Mouse (Mus musculus): ENCODE data around the gene Rbks. TPM values are rescaled to one million over a fixed set of nuclear protein-coding genes. Genes with fewer than 3 reads are reported as not detected.

The Rbks gene
- polyA plus RNA-seq (2012; rRNA removed), result 12.2 and 12.3 TPM in 2 replicates

- DNase-seq (ENCODE audit: low read depth), result no peak
Measured at GRCm38 (mm10) chr5:31696971-31697643, at the start of gene Rbks. Gene Rbks (minus strand): TSS chr5:31697627.

GRCm38 (mm10) chr5:31742521-31743031 is 45.1 kb upstream of the Rbks start:
- no peak for DNase-seq (ENCODE audit: low read depth)

DNA sequence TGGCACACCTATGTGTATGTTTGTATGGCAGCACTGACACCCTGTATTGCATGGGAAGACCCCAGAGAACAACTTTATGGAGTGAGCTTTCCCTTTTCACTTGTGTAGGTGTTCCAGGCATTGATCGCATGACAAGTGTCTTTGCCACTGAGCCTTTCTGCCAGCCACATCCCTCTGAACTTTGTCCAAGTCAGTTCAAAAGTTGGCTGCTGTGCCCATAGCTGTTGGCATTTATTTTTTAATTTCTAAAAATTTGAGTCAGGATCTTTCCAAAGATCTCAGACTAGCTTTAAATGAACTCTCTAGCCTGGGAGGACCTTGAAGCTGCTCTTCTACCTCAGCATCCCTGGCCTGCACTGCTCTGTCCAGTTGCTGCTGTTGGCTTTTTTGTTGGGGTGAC is 44.5 kb upstream of the Rbks start:
- DNase-seq (ENCODE audit: low read depth), result no peak

DNA sequence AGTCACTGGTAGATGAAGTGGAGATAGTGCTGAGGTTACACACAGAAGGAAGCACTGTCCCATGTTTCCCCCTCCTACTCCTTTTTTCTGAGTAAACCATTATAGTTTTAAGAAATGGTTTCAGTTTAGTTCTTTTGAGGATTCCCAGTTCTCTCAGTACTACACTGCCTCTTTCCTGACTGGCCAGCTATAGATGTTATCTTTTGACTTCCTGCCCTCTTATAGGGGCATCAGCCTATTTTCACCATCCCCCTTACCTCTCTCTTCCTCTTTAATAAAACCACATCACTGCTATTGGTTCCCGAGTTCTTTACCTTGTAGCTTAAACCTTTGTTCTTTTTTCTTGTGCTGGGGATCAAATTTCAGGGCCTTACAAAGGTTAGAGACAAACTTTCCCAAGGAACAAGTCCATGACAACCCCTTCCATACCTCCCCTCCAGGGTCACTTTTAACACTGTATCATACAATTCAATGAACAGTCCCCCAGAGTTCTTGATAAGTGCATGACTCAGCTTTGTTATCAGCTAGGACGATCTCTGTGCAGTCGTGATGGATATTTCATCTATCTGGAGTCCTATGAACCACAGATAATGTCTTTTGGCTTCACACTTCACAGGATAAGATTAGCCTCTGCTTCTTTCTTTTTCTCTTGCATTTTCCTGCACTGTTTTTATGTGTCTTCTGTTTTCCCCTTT is 35.4 kb upstream of the Rbks start:
- no peak for DNase-seq (ENCODE audit: low read depth)

DNA sequence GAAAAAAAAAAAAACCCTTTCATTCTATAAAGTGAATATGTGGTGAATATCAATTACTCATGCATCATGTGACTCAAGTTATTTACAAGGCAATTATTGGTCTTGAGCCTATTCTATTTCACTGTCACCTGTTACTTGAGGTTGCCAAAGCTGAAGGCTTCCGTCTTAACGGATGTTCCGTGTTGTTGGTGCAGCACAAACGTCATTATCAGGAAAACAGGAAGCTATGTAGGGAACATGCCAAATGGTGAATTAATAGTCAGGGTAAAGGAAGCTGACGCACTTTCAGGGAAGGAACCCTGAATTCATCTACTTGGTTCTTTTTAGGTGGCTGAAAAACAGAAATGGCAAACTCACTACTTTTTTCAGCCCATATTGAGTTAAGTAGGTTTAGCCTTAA is 30.0 kb upstream of the Rbks start:
- no peak for DNase-seq (ENCODE audit: low read depth)

DNA sequence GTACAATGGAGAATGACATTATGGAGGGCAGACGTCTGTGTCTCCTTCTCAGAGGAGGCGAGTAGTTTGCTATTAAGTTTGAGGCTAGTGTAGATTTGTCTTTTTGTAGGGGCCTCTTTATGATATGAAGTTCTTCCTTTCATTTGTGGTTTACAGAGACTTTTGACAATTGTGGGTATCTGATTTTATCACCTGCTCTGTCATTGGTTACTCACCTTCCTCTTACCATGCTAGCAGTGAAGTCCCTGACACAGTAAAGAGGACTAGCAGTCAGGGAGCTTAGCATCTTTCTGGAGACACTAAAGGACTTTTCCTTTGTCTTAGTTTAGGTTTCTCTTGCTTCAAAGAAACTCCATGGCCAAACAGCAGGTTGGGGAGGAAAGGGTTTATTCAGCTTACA is 28.5 kb upstream of the Rbks start:
- no peak for DNase-seq (ENCODE audit: low read depth)

GRCm38 (mm10) chr5:31724519-31724918 is 27.1 kb upstream of the Rbks start:
- no peak for DNase-seq (ENCODE audit: low read depth)

GRCm38 (mm10) chr5:31715486-31716150 is 18.2 kb upstream of the Rbks start:
- DNase-seq (ENCODE audit: low read depth), result no peak

DNA sequence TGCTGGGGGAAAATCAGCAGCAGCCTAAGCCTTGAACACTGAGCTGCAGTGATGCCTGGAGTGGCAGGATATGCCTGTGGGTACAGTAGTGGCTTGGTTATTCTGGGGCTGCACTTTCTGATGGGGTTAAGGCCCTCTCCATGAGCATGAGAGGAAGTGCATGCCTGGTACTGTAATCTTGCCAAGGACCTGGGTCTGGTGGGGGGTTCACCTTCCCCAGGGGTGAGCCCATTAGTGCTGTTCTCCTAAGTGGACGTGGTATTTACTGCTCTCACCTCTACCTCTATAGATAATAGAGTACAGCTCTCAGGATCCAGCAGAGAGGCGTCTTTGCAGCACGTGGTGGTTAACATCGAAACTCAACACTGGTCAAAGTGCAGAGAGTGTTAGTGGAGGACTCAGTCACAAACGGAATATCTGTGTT is 16.4 kb upstream of the Rbks start:
- no peak for DNase-seq (ENCODE audit: low read depth)

DNA sequence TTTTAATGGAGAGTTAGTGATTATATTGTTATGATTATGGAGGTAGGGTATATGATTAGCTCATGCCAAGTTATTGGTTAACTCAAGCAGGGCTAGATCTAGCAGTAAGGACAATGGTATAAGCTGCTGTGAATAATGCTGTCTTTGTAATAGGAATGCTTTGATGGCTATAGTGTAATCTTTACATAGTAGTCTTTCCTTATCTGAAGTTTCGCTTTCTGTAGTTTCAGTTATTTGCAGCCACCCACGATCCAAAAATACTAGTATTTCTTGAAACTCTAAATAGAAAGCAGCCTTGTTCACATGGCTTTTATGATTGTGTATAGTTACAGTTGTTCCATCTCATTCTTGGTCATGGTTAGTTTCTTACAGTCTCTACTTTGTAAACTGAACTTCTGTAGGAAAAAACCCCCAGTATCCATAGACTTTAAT is 15.9 kb upstream of the Rbks start:
- no peak for DNase-seq (ENCODE audit: low read depth)

- DNase-seq (ENCODE audit: low read depth), result no peak
Measured at GRCm38 (mm10) chr5:31709389-31709788, 12.0 kb upstream of the Rbks start.

DNA sequence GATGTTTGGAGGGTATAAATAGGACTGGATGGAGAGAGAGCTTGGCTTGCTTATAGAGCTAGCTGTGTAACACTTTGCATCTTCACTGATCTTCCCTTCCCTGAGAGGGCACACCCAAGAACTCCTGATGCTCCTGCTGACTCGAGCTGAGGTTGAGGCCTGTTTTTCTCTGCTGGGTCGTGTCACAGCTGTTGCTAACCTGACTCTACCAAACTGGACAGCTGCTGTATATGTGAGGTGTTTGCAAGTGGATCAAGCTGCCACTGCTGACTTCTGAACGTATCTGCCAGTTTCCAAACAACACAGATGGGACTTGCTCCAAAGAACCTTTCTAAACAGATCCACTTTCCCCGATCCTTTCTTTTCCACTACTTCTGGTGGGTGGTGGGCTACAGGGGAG is 9.4 kb upstream of the Rbks start:
- DNase-seq (ENCODE audit: low read depth), result no peak

DNA sequence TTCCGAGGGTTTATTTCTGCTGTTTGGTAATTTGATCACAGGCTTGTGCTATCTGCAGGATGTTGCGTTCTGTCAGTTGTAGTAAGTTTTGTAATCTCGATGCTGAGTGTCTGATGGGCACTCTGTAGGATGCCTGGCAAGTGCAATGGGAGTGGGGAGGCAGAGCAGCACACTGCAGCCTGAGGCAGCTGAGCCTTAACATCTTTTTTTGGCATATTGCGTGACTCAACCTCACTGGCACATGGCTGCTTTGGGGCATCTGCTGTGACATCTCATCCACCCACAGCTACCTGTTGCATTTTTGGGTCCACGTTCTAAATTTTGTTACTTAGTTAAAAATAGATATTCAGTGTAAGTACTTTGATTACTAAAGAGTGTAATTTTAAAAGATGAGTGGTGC is 7.5 kb upstream of the Rbks start:
- DNase-seq (ENCODE audit: low read depth), result no peak

GRCm38 (mm10) chr5:31699397-31699796 is 2.0 kb upstream of the Rbks start:
- no peak for DNase-seq (ENCODE audit: low read depth)

DNA sequence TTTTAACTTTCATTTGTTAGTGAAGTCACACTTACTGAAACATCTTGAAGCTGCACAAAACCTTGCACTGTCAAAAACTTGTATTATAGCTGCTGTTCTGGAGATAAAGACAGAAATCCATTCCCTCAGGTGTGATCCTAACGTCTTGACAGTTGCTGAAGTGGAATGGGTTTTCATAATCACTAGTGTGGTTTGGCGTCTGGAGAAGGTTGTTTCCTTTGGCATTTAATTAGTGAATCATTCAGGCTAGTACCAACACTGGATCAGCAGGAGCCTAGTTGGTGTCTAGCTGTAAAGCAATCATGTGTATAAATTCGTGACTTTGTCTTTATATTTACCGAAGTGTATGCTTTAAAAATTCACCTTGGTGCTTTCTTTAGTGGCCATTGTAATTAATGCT is 1.5 kb upstream of the Rbks start:
- peak; percentile 49 for DNase-seq (ENCODE audit: low read depth)

DNA sequence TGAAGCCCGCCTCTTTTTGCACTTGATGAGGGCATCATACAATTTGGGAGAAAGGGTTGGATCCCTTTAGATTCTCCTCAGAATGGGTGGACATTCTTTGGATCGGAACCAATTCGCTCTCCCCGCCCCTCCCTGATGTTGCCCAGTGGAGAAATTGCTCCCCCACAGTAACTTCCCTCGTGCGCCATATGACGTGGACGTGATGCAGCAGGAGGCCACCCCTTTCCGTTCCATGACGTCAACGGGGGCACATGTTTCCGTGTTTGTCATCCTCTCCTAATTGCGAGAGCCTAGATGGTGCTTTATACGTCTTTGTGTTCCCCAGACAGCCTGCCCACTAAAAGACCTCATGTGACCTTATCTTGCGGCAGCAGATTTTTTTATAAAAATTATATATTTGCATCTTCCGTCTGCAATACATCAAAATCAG is 885 bp upstream of the Rbks start:
- no peak for DNase-seq (ENCODE audit: low read depth)

- no peak for DNase-seq (ENCODE audit: low read depth)
Measured at GRCm38 (mm10) chr5:31697644-31698296, 343 bp upstream of the Rbks start, which contains the start of gene Babam2. Gene Babam2 (plus strand): TSS chr5:31697684.

DNA sequence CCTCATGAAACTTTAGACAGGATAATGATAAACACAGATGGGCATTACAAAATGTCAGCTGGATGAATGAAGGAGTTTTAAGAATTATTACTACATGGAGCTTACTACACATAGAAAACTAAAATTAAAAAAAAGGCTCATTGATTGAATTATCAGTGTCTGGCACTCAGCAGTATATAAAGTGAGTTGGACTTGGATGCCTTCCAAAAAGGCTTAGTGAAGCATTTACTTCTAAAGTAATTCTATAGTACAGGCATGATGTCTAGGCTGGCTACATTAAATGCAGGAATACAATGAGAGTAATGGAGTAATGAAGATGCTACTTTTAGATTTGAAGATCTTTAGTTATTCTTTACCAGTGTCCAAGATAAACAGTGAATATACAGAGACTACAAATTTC is 4.2 kb downstream of the Rbks start:
- no peak for DNase-seq (ENCODE audit: low read depth)

GRCm38 (mm10) chr5:31687972-31688371 is 9.5 kb downstream of the Rbks start:
- no peak for DNase-seq (ENCODE audit: low read depth)

- DNase-seq (ENCODE audit: low read depth), result no peak
Measured at GRCm38 (mm10) chr5:31686040-31686439, 11.4 kb downstream of the Rbks start.

DNA sequence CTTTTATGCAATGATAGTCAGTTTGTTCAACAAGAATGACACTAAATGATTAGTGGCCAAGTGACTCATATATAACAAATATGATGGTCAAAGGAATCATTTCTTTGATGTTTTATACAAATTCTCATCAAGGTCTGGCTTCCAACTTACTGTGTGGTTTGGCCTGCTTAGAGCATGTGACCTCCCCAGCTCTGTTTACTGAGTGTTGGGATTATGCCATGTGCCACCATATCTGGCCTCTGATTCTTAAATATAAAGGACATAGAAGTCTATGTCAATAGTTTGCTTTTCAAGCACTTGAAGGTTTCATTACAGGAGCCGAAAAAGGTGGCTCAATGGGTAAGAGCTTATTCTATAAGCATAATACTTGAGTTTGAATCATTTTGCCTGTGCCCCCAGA is 15.1 kb downstream of the Rbks start:
- DNase-seq (ENCODE audit: low read depth), result no peak

DNA sequence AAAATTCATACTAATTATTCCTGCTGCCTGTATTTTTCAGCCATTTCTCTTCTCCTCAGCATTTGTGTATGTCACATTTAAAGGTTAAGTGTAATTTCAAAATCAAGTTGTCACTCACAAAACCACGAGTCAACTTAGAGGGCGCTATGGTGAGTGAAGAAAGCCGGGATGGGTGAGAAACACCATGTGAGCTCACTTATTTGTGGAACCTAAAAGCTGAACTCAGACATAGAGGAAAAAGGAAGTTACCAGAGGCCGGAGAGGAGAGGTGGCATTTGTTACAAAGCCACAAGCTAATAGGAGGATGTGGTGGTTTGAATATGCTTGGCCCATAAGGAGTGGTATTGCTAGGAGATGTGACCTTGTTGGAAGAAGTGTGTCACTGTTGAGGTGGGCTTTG is 17.2 kb downstream of the Rbks start:
- DNase-seq (ENCODE audit: low read depth), result no peak
